In genomic region chr13:23885540-23885939, GRCm38 (mm10) we compare ENCODE assay signal across 10 mouse cellular contexts. TPM values are rescaled to one million over a fixed set of nuclear protein-coding genes. Genes with fewer than 3 reads are reported as not detected.
A peak's percentile ranks its signal among the peaks of the same experiment; 100 is the strongest.
DNase-seq lines count a peak whose midpoint lies in the region; ATAC-seq and TF ChIP-seq lines count a peak whose summit lies in the region.
"Had no signal": no experiment of that assay in that cellular context is flagged by ENCODE, and none has a peak within 500 bp of the region (broad histone marks: within the 10 kb centered on the region; RNA-seq: fewer than 3 reads in every experiment).

No protein-coding gene starts in this region.

- no peak overlapping the region for H3K27ac ChIP-seq in forebrain, embryonic 15.5 days (replicated peaks)
- H3K27ac ChIP-seq in forebrain, embryonic 11.5 days (ENCODE audit: low read depth, low read length) = no peak overlapping the region
- H3K27ac ChIP-seq in spleen, adult 2 months (ENCODE audit: insufficient read depth, low read length) = no peak overlapping the region
- H3K27ac ChIP-seq in lung, postnatal 0 days (ENCODE audit: low read length) = no peak overlapping the region

- DNase-seq in forebrain, embryonic 11.5 days (ENCODE audit: low spot score) = no peak
- peak; percentile 35 to 59 for DNase-seq in spleen, adult 2 months (ENCODE audit: low read depth in 1 of 2, low spot score in 2 of 2)
- no peak for DNase-seq in spleen, adult 18-20 months
- peak; percentile 49 for DNase-seq in lung, postnatal 0 days (ENCODE audit: low spot score)
- DNase-seq in thymus, postnatal 36 days = peak; percentile 7 to 29
- DNase-seq in cerebellum, postnatal 14 days = no peak
- no peak for DNase-seq in layer of hippocampus, adult 8-10 months (ENCODE audit: low spot score in 2 of 2)

- no peak overlapping the region for H3K9ac ChIP-seq in forebrain, embryonic 15.5 days (replicated peaks)
- H3K9ac ChIP-seq in forebrain, embryonic 11.5 days (ENCODE audit: low read length) = no peak overlapping the region
- no peak overlapping the region for H3K9ac ChIP-seq in lung, postnatal 0 days (replicated peaks; ENCODE audit: low read depth)

- H3K4me1 ChIP-seq in forebrain, embryonic 15.5 days = no peaks in the 10 kb centered on the region
- no peaks in the 10 kb centered on the region for H3K4me1 ChIP-seq in forebrain, embryonic 11.5 days (replicated peaks; ENCODE audit: control insufficient read depth, insufficient read depth, low read length)
- H3K4me1 ChIP-seq in spleen, adult 2 months (ENCODE audit: control insufficient read depth, insufficient read depth, insufficient read length) = no peaks in the 10 kb centered on the region
- H3K4me1 ChIP-seq in lung, postnatal 0 days (ENCODE audit: insufficient read depth, low read depth, low read length) = no peaks in the 10 kb centered on the region

- TF ChIP-seq POLR2A in spleen, adult 2 months (IDR thresholded peaks at IDR 0.05; ENCODE audit: low read depth, low read length) = no peak

- WGBS in forebrain, embryonic 15.5 days = 32% methylated on average over 2 of the region's 2 CpGs
- WGBS in forebrain, embryonic 11.5 days = 43% methylated on average over 2 of the region's 2 CpGs
- 23% methylated on average over 2 of the region's 2 CpGs for WGBS in spleen, adult 2 months
- 34% methylated on average over 2 of the region's 2 CpGs for WGBS in lung, postnatal 0 days

- H3K9me3 ChIP-seq in forebrain, embryonic 15.5 days = no peaks in the 10 kb centered on the region
- H3K9me3 ChIP-seq in forebrain, embryonic 11.5 days (ENCODE audit: control insufficient read depth, low read length) = no peaks in the 10 kb centered on the region
- no peaks in the 10 kb centered on the region for H3K9me3 ChIP-seq in lung, postnatal 0 days (ENCODE audit: low read length)

- no peak overlapping the region for H3K4me2 ChIP-seq in forebrain, embryonic 15.5 days (replicated peaks)
- no peak overlapping the region for H3K4me2 ChIP-seq in forebrain, embryonic 11.5 days (ENCODE audit: low read depth, low read length, severe bottlenecking)
- H3K4me2 ChIP-seq in lung, postnatal 0 days (replicated peaks; ENCODE audit: low read depth, low read length) = no peak overlapping the region

- H3K36me3 ChIP-seq in forebrain, embryonic 15.5 days = no peaks in the 10 kb centered on the region
- H3K36me3 ChIP-seq in forebrain, embryonic 11.5 days (ENCODE audit: control insufficient read depth, insufficient read depth, low read length) = no peaks in the 10 kb centered on the region
- H3K36me3 ChIP-seq in spleen, adult 2 months (ENCODE audit: control insufficient read depth, insufficient read depth, low read length) = no peaks in the 10 kb centered on the region
- H3K36me3 ChIP-seq in lung, postnatal 0 days (ENCODE audit: insufficient read depth, low read length) = no peaks in the 10 kb centered on the region

- ATAC-seq in forebrain, embryonic 15.5 days (replicated peaks) = 0 out of 2 replicates have a peak, but pooled peaks have one; percentile 48
- ATAC-seq in forebrain, embryonic 11.5 days (replicated peaks; ENCODE audit: low FRiP score) = no peak
- no peak for ATAC-seq in lung, postnatal 0 days

- no peak for TF ChIP-seq EP300 in lung, postnatal 0 days (IDR thresholded peaks at IDR 0.05)

- TF ChIP-seq CTCF in spleen, adult 2 months (IDR thresholded peaks at IDR 0.05; ENCODE audit: extremely low read depth, insufficient read depth, insufficient read length, insufficient replicate concordance) = peak; percentile 24; the same call in 1 of the 2 replicates
- TF ChIP-seq CTCF in lung, postnatal 0 days (IDR thresholded peaks at IDR 0.05) = peak; percentile 64

- H3K4me3 ChIP-seq in forebrain, embryonic 15.5 days = no peak overlapping the region
- H3K4me3 ChIP-seq in forebrain, embryonic 11.5 days (ENCODE audit: low read depth, low read length) = no peak overlapping the region
- no peak overlapping the region for H3K4me3 ChIP-seq in spleen, adult 2 months (ENCODE audit: extremely low read depth, insufficient read depth, insufficient read length)
- H3K4me3 ChIP-seq in lung, postnatal 0 days (ENCODE audit: low read depth, low read length) = no peak overlapping the region

- H3K27me3 ChIP-seq in forebrain, embryonic 15.5 days = no peaks in the 10 kb centered on the region
- H3K27me3 ChIP-seq in forebrain, embryonic 11.5 days (ENCODE audit: control insufficient read depth, insufficient read depth, low read length) = no peaks in the 10 kb centered on the region
- no peaks in the 10 kb centered on the region for H3K27me3 ChIP-seq in spleen, adult 2 months (ENCODE audit: control insufficient read depth, insufficient read depth, low read length)
- no peaks in the 10 kb centered on the region for H3K27me3 ChIP-seq in lung, postnatal 0 days (replicated peaks; ENCODE audit: insufficient read depth, low read length)

RNA-seq across cellular contexts. Expression of gene Slc17a1, which starts 18.0 kb away (rescaled TPM):
- not detected in 2 replicates for polyA plus RNA-seq in forebrain, embryonic 15.5 days (2015; fragmentation: Nextera tagmentation; extraction: Ambion mirVana)
- polyA plus RNA-seq in forebrain, embryonic 11.5 days (2014; fragmentation: Nextera tagmentation; extraction: Ambion mirVana) = not detected in 2 replicates
- 0.11 TPM in 1 of 2 replicates, not detected in the other for polyA plus RNA-seq in spleen, adult 2 months (2012; rRNA removed)
- polyA plus RNA-seq in lung, postnatal 0 days (2015; fragmentation: Nextera tagmentation; extraction: Ambion mirVana) = not detected in 2 replicates
- total RNA-seq in layer of hippocampus, adult 8-10 months (2022) = not detected
- total RNA-seq: layer of hippocampus, postnatal 14 days had no signal

RNA-seq across cellular contexts. Expression of gene Slc17a4, which starts 29.3 kb away (rescaled TPM):
- not detected in 2 replicates for polyA plus RNA-seq in forebrain, embryonic 15.5 days (2015; fragmentation: Nextera tagmentation; extraction: Ambion mirVana)
- not detected in 2 replicates for polyA plus RNA-seq in forebrain, embryonic 11.5 days (2014; fragmentation: Nextera tagmentation; extraction: Ambion mirVana)
- polyA plus RNA-seq in spleen, adult 2 months (2012; rRNA removed) = 0.07 and 0.13 TPM in 2 replicates
- not detected in 2 replicates for polyA plus RNA-seq in lung, postnatal 0 days (2015; fragmentation: Nextera tagmentation; extraction: Ambion mirVana)
- not detected for total RNA-seq in layer of hippocampus, adult 8-10 months (2022)
- total RNA-seq: layer of hippocampus, postnatal 14 days had no signal

RNA-seq across cellular contexts. Expression of gene Slc17a3, which starts 46.3 kb away (rescaled TPM):
- polyA plus RNA-seq in forebrain, embryonic 15.5 days (2015; fragmentation: Nextera tagmentation; extraction: Ambion mirVana) = 0.04 TPM in 1 of 2 replicates, not detected in the other
- not detected in 2 replicates for polyA plus RNA-seq in forebrain, embryonic 11.5 days (2014; fragmentation: Nextera tagmentation; extraction: Ambion mirVana)
- polyA plus RNA-seq in spleen, adult 2 months (2012; rRNA removed) = 0.06 TPM in 1 of 2 replicates, not detected in the other
- polyA plus RNA-seq in lung, postnatal 0 days (2015; fragmentation: Nextera tagmentation; extraction: Ambion mirVana) = not detected in 2 replicates
- total RNA-seq in layer of hippocampus, adult 8-10 months (2022) = not detected
- total RNA-seq: layer of hippocampus, postnatal 14 days had no signal

RNA-seq across cellular contexts. Expression of gene Hist1h2ba, which starts 48.4 kb away (rescaled TPM):
- polyA plus RNA-seq in forebrain, embryonic 15.5 days (2015; fragmentation: Nextera tagmentation; extraction: Ambion mirVana) = not detected in 2 replicates
- polyA plus RNA-seq in forebrain, embryonic 11.5 days (2014; fragmentation: Nextera tagmentation; extraction: Ambion mirVana) = not detected in 2 replicates
- polyA plus RNA-seq in spleen, adult 2 months (2012; rRNA removed) = not detected in 2 replicates
- polyA plus RNA-seq in lung, postnatal 0 days (2015; fragmentation: Nextera tagmentation; extraction: Ambion mirVana) = not detected in 2 replicates
- total RNA-seq in layer of hippocampus, adult 8-10 months (2022) = not detected
- total RNA-seq: layer of hippocampus, postnatal 14 days had no signal
- polyA plus RNA-seq: stomach, embryonic 16.5 days had no signal

RNA-seq across cellular contexts. Expression of gene Hist1h2aa, which starts 48.7 kb away (rescaled TPM):
- not detected in 2 replicates for polyA plus RNA-seq in forebrain, embryonic 15.5 days (2015; fragmentation: Nextera tagmentation; extraction: Ambion mirVana)
- polyA plus RNA-seq in forebrain, embryonic 11.5 days (2014; fragmentation: Nextera tagmentation; extraction: Ambion mirVana) = not detected in 2 replicates
- not detected in 2 replicates for polyA plus RNA-seq in spleen, adult 2 months (2012; rRNA removed)
- polyA plus RNA-seq in lung, postnatal 0 days (2015; fragmentation: Nextera tagmentation; extraction: Ambion mirVana) = not detected in 2 replicates
- total RNA-seq in layer of hippocampus, adult 8-10 months (2022) = not detected
- total RNA-seq: layer of hippocampus, postnatal 14 days had no signal
- polyA plus RNA-seq: stomach, embryonic 16.5 days had no signal

Comparison
In these comparisons a context has a peak if more than half of its experiments do, and no peak if none do; other contexts are left out.
1. DNase-seq: peak in spleen, adult 2 months (2 of 2), lung, postnatal 0 days (single experiment) and thymus, postnatal 36 days (2 of 2); none in forebrain, embryonic 11.5 days (single experiment), spleen, adult 18-20 months (0 of 2), cerebellum, postnatal 14 days (0 of 2) and layer of hippocampus, adult 8-10 months (0 of 2).